Mouse (Mus musculus) liver, embryonic 14.5 days (tissue): ENCODE measurements at regions not wholly inside any gene's neighbourhood (a gene's known extent, or its start where the extent isn't known, plus 50 kb on each side); places are given as distances from the start of the nearest gene placed in this dataset.

Experiments used
- ATAC-seq: fragments of 200-750 bp; cut with Nextera tagmentation; 2 replicates; pipeline ENCODE4 v1.8.0; 2017; ENCODE audit warnings: moderate number of reproducible peaks, mild to moderate bottlenecking, moderate library complexity; ENCODE audit not compliant: insufficient read depth
- DNase-seq, 3 experiments: peaks; one replicate each; pipeline ENCODE4 v3.0.0-alpha.2; 2012 to 2013; ENCODE audit warnings: low read depth in 3 of 3, low spot score in 3 of 3
- H3K27ac ChIP-seq: fragments of 300-500 bp; sonication (generic); 2 replicates; pipeline ENCODE4 v1.5.1; 2014; ENCODE audit warnings: moderate library complexity, mild to moderate bottlenecking, control low read depth, inconsistent platforms
- H3K27me3 ChIP-seq: fragments of 300-500 bp; sonication (generic); 2 replicates; pipeline ENCODE4 v1.6.1; 2014; ENCODE audit warnings: mild to moderate bottlenecking, low read length, moderate library complexity; ENCODE audit not compliant: control insufficient read depth, insufficient read depth
- H3K36me3 ChIP-seq: fragments of 300-500 bp; sonication (generic); replicated peaks from 2 replicates; pipeline ENCODE4 v1.6.1; 2014; ENCODE audit warnings: low read depth; ENCODE audit not compliant: control insufficient read depth, insufficient read depth
- H3K4me1 ChIP-seq, 2 experiments: fragments of 200-500 bp in 1 of 2; fragments of 300-500 bp in 1 of 2; sonication (generic) in 1 of 2; replicated peaks; 2 replicates each; pipeline ENCODE4 v1.6.1; 2012 to 2014; ENCODE audit warnings: antibody characterized with exemption in 1 of 2, inconsistent platforms in 1 of 2, low read length in 1 of 2; ENCODE audit not compliant: control insufficient read depth in 2 of 2, insufficient read depth in 2 of 2
- H3K4me2 ChIP-seq: fragments of 300-500 bp; sonication (generic); 2 replicates; pipeline ENCODE4 v1.6.1; 2014; ENCODE audit warnings: low read depth, mild to moderate bottlenecking, control low read depth, moderate library complexity
- H3K4me3 ChIP-seq, 2 experiments: fragments of 200-500 bp in 1 of 2; fragments of 300-500 bp in 1 of 2; sonication (generic) in 1 of 2; 2 replicates each; pipeline ENCODE4 v1.5.1; 2012 to 2014; ENCODE audit warnings: low read depth in 2 of 2, low read length in 2 of 2, mild to moderate bottlenecking in 2 of 2, control low read depth in 1 of 2, inconsistent platforms in 1 of 2, moderate library complexity in 1 of 2; ENCODE audit not compliant: insufficient read depth in 1 of 2
- H3K9ac ChIP-seq: fragments of 300-500 bp; sonication (generic); replicated peaks from 2 replicates; pipeline ENCODE4 v1.6.1; 2014; ENCODE audit warnings: mild to moderate bottlenecking, control low read depth, moderate library complexity
- H3K9me3 ChIP-seq: fragments of 300-500 bp; sonication (generic); 2 replicates; pipeline ENCODE4 v1.6.1; 2016; ENCODE audit warnings: low read length, mixed read lengths; ENCODE audit not compliant: control insufficient read depth
- CTCF ChIP-seq: IDR thresholded peaks from 2 replicates; pipeline ENCODE4 v1.5.1; 2016; ENCODE audit warnings: antibody characterized with exemption, low read depth, control low read depth
- EP300 ChIP-seq: IDR thresholded peaks from 2 replicates; pipeline ENCODE4 v1.6.1; 2016; ENCODE audit warnings: antibody characterized with exemption, low read depth
- WGBS: fragments of 180-500 bp; shearing (Covaris S2); extraction: QIAGEN DNeasy Blood & Tissue Kit; methylation state at CpG from one replicate; pipeline ENCODE4 v1.1.7; 2014; ENCODE audit not compliant: insufficient replicate concordance; 5-methylcytosine and 5-hydroxymethylcytosine counted together

DNA sequence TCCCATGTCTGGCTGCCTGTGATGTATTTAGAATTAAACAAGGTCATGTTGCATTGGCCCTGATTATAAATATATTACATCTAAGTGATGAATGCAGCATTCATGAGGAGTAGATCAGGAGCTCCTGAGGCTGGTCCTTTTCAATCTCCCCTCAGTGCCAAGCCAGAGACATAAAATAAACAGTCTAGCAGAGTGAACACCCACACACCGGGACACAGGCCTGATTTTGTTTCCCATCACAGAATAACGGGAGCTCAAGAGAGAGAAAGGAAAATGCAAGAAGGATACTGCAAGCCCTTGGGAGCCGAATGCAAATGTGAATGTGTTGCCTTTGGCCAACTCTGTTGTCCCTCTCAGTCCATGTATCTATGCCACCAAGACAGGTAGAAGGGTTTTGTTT lies 84.1 kb upstream of the Gm11232 start:
- no peak for DNase-seq
- 69% methylated on average over 3 of the region's 3 CpGs for WGBS

DNA sequence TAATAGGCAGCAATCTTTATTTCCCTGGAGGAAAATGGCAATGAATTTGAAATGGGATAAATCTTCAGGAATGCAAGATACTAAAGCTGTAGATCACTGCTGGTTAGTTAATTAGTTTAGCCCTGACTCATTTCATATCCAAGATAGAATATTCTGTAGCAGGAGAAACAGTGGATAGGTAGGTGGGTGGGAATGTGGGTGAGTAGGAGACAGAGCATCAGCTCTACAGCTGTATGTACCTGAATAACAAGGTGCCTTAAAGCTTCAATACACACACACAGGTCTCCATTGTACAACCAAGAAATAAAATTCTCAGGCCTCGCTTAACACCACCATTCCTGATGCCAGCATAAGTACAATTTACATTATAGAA lies 83.0 kb upstream of the Gm11232 start:
- no peak for TF ChIP-seq CTCF
- no peak for TF ChIP-seq EP300
- DNase-seq = no peak
- no peaks in the 10 kb centered on the region for H3K9me3 ChIP-seq
- no peak overlapping the region for H3K4me3 ChIP-seq
- whole genome bisulfite sequencing = 62% methylated on average over 1 of the region's 1 CpGs
- no peak for ATAC-seq
- H3K4me1 ChIP-seq = no peaks in the 10 kb centered on the region
- no peak overlapping the region for H3K27ac ChIP-seq
- H3K4me2 ChIP-seq = no peak overlapping the region
- no peak overlapping the region for H3K9ac ChIP-seq
- no peaks in the 10 kb centered on the region for H3K36me3 ChIP-seq
- no peaks in the 10 kb centered on the region for H3K27me3 ChIP-seq

More for the DNA sequence above, 84.1 kb upstream of the Gm11232 start:
- TF ChIP-seq EP300 (no peak), CTCF (no peak)
- H3K27ac ChIP-seq = no peak overlapping the region
- no peaks in the 10 kb centered on the region for H3K27me3 ChIP-seq
- H3K4me1 ChIP-seq = no peaks in the 10 kb centered on the region
- no peaks in the 10 kb centered on the region for H3K36me3 ChIP-seq
- H3K9me3 ChIP-seq = no peaks in the 10 kb centered on the region
- no peak overlapping the region for H3K4me3 ChIP-seq
- H3K4me2 ChIP-seq = no peak overlapping the region
- H3K9ac ChIP-seq = no peak overlapping the region
- ATAC-seq = no peak

DNA sequence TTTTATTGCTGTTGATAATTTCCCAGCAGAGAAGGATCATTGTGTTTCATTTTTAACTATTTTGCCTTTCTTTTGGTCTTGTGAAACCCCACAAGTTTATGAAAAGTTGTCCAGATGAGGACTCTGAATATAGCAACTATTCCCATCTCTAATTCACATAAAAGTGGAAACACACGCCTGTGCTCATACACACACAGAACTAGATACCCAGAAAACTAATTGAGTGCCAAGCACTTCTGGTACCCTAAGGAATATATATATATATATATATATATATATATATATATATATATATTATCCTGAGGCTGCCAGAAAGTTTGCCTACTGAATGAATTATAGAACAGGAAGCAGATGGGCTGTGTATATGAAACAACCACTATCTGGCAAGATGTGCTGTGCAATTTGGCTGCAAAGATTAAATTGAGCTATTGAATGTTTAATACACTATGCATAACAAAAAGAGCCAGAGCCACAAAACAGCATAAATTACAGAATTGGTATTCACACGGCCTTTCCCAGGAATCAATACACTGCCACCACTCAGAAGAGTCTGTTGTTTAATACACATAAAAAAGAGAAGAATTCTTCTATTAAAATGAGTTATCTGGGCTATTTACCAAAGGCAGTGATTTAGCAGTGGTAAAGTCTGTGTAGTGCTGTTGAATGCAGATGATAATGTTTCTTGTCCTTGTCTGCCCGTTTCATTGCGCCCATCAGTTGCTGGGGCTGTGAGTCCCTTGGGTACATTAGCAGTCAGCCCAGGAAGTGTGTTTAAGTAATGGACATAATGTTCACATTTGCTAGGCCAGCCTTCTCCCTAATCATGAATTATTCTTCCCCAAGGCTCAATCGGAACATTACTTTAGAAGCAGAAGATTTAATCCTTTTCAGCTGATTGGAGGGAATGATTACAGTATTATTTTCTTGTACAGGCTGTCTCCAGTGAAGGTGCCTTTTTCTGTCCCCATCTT lies 82.3 kb upstream of the Gm11232 start:
- H3K27me3 ChIP-seq = no peaks in the 10 kb centered on the region
- no peak for TF ChIP-seq EP300
- TF ChIP-seq CTCF = no peak
- H3K9ac ChIP-seq = no peak overlapping the region
- no peaks in the 10 kb centered on the region for H3K36me3 ChIP-seq
- no peak overlapping the region for H3K4me2 ChIP-seq
- 64% methylated on average over 5 of the region's 5 CpGs for WGBS
- H3K4me3 ChIP-seq = no peak overlapping the region
- ATAC-seq (no peak), DNase-seq (no peak)
- no peaks in the 10 kb centered on the region for H3K4me1 ChIP-seq
- H3K9me3 ChIP-seq = no peaks in the 10 kb centered on the region
- no peak overlapping the region for H3K27ac ChIP-seq

DNA sequence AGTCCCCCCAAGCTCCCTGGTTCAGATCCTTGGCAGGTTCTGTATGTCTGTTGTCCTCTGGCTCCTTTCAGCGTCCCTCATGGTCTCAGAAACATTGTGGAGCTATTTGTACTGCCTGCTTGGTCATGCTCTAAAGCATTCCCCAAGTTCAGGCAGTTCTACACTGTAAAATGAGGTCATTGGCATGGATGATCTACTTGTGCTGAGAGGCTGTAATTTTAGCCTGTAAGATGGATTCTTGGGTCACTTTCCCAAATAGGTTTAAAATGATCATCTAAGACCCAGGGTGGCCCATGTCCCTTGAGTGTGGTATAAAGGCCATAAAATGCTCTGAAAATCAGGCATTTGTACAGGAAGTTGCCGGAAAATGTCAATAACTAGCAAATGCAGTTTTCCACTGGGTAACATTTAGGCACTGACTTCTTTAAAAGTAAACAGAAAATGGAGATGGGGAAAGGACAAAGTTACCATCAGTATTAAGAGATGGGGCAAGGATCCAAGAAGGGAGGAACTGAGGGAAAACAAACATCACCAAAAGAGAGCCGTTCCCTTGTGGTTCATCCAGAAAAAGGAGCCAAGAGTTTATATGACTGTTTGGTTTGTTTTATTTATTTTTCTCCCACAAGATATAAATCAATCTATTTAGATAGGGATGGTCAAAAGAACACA lies 81.5 kb upstream of the Gm11232 start:
- H3K9me3 ChIP-seq = no peaks in the 10 kb centered on the region
- 44% methylated on average over 3 of the region's 3 CpGs for WGBS
- ATAC-seq (no peak), DNase-seq (no peak)
- no peak overlapping the region for H3K27ac ChIP-seq
- no peaks in the 10 kb centered on the region for H3K27me3 ChIP-seq
- H3K36me3 ChIP-seq = no peaks in the 10 kb centered on the region
- H3K9ac ChIP-seq = no peak overlapping the region
- H3K4me1 ChIP-seq = no peaks in the 10 kb centered on the region
- H3K4me2 ChIP-seq = no peak overlapping the region
- TF ChIP-seq EP300 (no peak), CTCF (no peak)
- no peak overlapping the region for H3K4me3 ChIP-seq

DNA sequence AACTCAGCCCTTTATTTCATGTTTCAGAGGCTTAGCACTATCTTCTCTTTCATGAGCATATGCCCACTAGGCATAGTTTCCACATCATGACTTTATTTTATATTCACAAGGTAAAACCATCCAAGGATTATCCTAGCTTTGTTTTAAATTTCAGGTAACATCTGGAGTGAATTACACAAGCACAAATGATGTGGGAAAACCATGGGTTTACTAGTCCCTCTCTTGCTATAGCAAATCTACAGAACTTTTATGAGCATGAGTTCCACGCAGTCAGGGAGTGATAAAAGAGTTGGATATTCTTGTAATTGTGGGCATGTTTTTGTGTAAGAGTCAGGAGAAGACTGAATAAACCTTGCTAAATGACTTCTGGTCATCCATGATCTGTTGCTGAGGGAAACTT lies 78.0 kb upstream of the Gm11232 start:
- no peak for DNase-seq
- no peaks in the 10 kb centered on the region for H3K4me1 ChIP-seq
- no peak overlapping the region for H3K4me3 ChIP-seq
- no peak overlapping the region for H3K27ac ChIP-seq
- TF ChIP-seq CTCF (no peak), EP300 (no peak)
- H3K9me3 ChIP-seq = no peaks in the 10 kb centered on the region
- 54% methylated on average over 1 of the region's 1 CpGs for WGBS
- H3K4me2 ChIP-seq = no peak overlapping the region
- H3K9ac ChIP-seq = no peak overlapping the region
- H3K27me3 ChIP-seq = no peaks in the 10 kb centered on the region
- no peak for ATAC-seq
- H3K36me3 ChIP-seq = no peaks in the 10 kb centered on the region
